Mouse (Mus musculus) cerebellum, adult (tissue): ENCODE measurements at regions not wholly inside any gene's neighbourhood (a gene's known extent, or its start where the extent isn't known, plus 50 kb on each side); places are given as distances from the start of the nearest gene placed in this dataset.
"Not testable (repeated sequence)": the region's sequence is repeated elsewhere in the genome, so short reads cannot be mapped to it uniquely, and the experiment has no call there.

Source experiments
- ATAC-seq: cut with Nextera tagmentation; 2 replicates; pipeline ENCODE4 v1.9.2; 2017; ENCODE audit warnings: mild to moderate bottlenecking, moderate library complexity, mixed read lengths; ENCODE audit not compliant: insufficient number of reproducible peaks, low FRiP score, low TSS enrichment

GRCm38 (mm10) chr2:78023416-78023815 lies 77.2 kb upstream of the Cwc22 start:
- ATAC-seq, result no peak

GRCm38 (mm10) chr2:78022756-78023155 lies 76.6 kb upstream of the Cwc22 start:
- ATAC-seq, result no peak

- peak; percentile 92 for ATAC-seq
These were observed 75.7 kb upstream of the Cwc22 start for GRCm38 (mm10) chr2:78021905-78022304.

GRCm38 (mm10) chr2:78021356-78021900 lies 75.3 kb upstream of the Cwc22 start:
- ATAC-seq, result 0 out of 2 replicates have a peak, but pooled peaks have one; percentile 20

GRCm38 (mm10) chr2:78020516-78020915 lies 74.3 kb upstream of the Cwc22 start:
- ATAC-seq, result no peak

GRCm38 (mm10) chr2:78019916-78020315 lies 73.7 kb upstream of the Cwc22 start:
- ATAC-seq, result no peak

GRCm38 (mm10) chr2:78012441-78012840 lies 66.3 kb upstream of the Cwc22 start:
- ATAC-seq, result not testable (repeated sequence)

- ATAC-seq, result no peak
These were observed 65.6 kb upstream of the Cwc22 start for GRCm38 (mm10) chr2:78011821-78012220.

GRCm38 (mm10) chr2:78011051-78011800 lies 65.1 kb upstream of the Cwc22 start:
- ATAC-seq, result no peak

- no peak for ATAC-seq
These were observed 64.0 kb upstream of the Cwc22 start for GRCm38 (mm10) chr2:78010066-78010690.

GRCm38 (mm10) chr2:78008094-78008493 lies 61.9 kb upstream of the Cwc22 start:
- ATAC-seq, result no peak

- ATAC-seq, result no peak
These were observed 59.3 kb upstream of the Cwc22 start for GRCm38 (mm10) chr2:78005402-78006021.

- ATAC-seq, result no peak
These were observed 58.3 kb upstream of the Cwc22 start for GRCm38 (mm10) chr2:78004426-78004825.
